Mouse (Mus musculus): ENCODE data around the gene Rgs6.

DNA sequence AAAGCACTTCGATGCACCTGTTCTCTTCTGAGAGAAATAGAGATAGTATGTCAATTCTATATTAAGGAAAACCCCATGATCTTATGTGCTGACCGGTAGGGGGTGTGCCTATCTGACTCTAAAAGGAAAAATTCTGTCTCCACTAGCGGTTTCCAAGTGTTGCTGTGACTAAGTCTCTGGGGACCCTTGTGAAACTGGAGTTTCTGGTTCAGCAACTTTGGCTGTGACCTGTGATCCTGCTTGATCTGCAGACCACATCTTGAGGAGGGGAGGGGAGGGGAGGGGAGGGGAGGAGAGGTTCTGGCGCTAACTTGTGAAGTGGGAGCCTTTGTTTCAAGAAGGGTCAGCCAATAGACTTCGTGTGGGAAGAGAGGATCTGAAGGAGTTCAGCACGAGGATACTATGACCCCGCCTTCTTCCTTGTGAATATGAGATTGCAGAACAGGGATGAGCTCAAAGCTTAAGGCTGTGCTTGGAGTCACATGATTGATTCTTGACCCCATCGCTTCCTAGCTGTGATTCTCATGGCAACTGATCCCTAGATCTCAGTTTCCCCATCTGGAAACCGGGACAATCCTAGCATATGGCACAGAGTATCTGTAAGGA is 517.5 kb downstream of the Rgs6 start:
- TF ChIP-seq CTCF (IDR thresholded peaks at IDR 0.05; ENCODE audit: borderline replicate concordance, extremely low read depth, insufficient read depth, insufficient read length) (no peak), POLR2A (IDR thresholded peaks at IDR 0.05; ENCODE audit: borderline replicate concordance, extremely low read depth, insufficient read depth, insufficient read length, poor library complexity, severe bottlenecking) (no peak)

Measured in brain, embryonic 14.5 days (tissue).